Mouse (Mus musculus) T-helper 1 cell (primary cell): ENCODE data around the gene Gm11172.

Source experiments
- in situ Hi-C: fragments of 300-600 bp; cut with MboI, MseI; formaldehyde crosslinking; loops from one replicate; pipeline ENCODE4 v1.15.1; 2025; ENCODE audit warnings: high pct_unique_total_duplicates

The Gm11172 gene

DNA sequence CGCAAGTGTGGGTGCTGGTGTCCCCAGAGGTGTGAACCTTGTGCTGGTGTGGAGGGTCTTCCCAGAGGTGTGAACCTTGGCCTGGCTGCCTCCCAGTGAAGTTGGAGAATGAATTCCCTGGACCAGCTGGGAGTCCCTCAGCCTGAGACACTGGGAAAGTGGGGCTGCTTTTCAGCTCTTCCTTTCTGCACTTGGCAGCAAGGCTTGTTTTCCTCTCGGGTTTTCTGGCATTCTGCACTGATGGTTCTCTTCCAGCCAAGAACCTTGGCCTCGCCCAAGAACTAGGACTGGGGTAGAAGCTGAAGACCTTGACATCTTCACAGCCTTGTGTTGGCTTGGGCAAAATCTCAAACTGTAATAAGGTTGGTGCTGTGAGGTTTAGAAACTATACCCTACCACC lies 48.7 kb downstream of the Gm11172 start:
- in situ Hi-C loops: no loop called here
